In the genomic region with DNA sequence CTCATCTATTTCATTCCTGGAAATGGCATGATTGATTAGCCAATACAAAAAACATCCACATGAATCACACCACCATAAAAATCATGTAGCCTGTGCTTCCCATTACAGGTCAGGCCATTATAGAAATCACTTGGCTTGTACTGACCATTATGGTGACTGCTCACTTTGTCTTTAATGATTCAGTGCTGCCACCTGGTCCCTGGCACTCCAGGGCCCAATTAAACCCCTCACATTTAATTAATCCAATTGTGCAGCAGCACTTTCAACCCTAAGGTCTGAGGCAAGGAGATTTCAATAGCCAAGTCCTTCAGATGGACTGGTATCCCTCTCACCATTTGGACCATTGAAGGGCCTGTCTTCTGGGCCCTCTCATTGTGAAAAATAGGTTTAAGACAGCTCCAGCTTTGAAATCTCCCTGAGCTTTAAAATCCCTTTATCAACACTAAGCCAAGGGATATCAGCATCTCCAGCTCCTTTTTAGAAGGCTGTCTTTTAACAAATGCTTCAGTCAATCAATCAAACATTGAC, we compare ENCODE assay signal across 23 mouse cellular contexts.
A peak's percentile ranks its signal among the peaks of the same experiment; 100 is the strongest.
DNase-seq lines count a peak whose midpoint lies in the region; ATAC-seq lines count a peak whose summit lies in the region.
"Had no signal": no experiment of that assay in that cellular context is flagged by ENCODE, and none has a peak within 500 bp of the region (broad histone marks: within the 10 kb centered on the region; RNA-seq: fewer than 3 reads in every experiment).

No protein-coding gene starts in this region.

- no peaks in the 10 kb centered on the region for H3K36me3 ChIP-seq in midbrain, embryonic 11.5 days (ENCODE audit: control insufficient read depth, insufficient read depth, low read length)
- H3K36me3 ChIP-seq in midbrain, embryonic 13.5 days = no peaks in the 10 kb centered on the region
- no peaks in the 10 kb centered on the region for H3K36me3 ChIP-seq in neural tube, embryonic 12.5 days
- H3K36me3 ChIP-seq: embryonic facial prominence, embryonic 15.5 days; forebrain, embryonic 15.5 days; G1E; heart, embryonic 13.5 days; hindbrain, embryonic 13.5 days had no signal

- no peak overlapping the region for H3K27ac ChIP-seq in midbrain, embryonic 11.5 days (ENCODE audit: low read depth, low read length)
- H3K27ac ChIP-seq in midbrain, embryonic 13.5 days = no peak overlapping the region
- no peak overlapping the region for H3K27ac ChIP-seq in neural tube, embryonic 12.5 days
- H3K27ac ChIP-seq: embryonic facial prominence, embryonic 15.5 days; forebrain, embryonic 15.5 days; heart, embryonic 13.5 days; hindbrain, embryonic 13.5 days had no signal

- no peaks in the 10 kb centered on the region for H3K4me1 ChIP-seq in midbrain, embryonic 11.5 days (ENCODE audit: control insufficient read depth, insufficient read depth, low read length)
- no peaks in the 10 kb centered on the region for H3K4me1 ChIP-seq in midbrain, embryonic 13.5 days (replicated peaks)
- no peaks in the 10 kb centered on the region for H3K4me1 ChIP-seq in neural tube, embryonic 12.5 days
- H3K4me1 ChIP-seq: embryonic facial prominence, embryonic 15.5 days; forebrain, embryonic 15.5 days; heart, embryonic 13.5 days; hindbrain, embryonic 13.5 days had no signal

- no peak overlapping the region for H3K9ac ChIP-seq in midbrain, embryonic 11.5 days (ENCODE audit: low read length)
- H3K9ac ChIP-seq in midbrain, embryonic 13.5 days (replicated peaks) = no peak overlapping the region
- H3K9ac ChIP-seq in neural tube, embryonic 12.5 days = no peak overlapping the region
- H3K9ac ChIP-seq: embryonic facial prominence, embryonic 15.5 days; forebrain, embryonic 15.5 days; heart, embryonic 13.5 days; hindbrain, embryonic 13.5 days had no signal

- no peak overlapping the region for H3K4me3 ChIP-seq in midbrain, embryonic 11.5 days (ENCODE audit: low read depth, low read length)
- no peak overlapping the region for H3K4me3 ChIP-seq in midbrain, embryonic 13.5 days (replicated peaks)
- no peak overlapping the region for H3K4me3 ChIP-seq in neural tube, embryonic 12.5 days
- H3K4me3 ChIP-seq: embryonic facial prominence, embryonic 15.5 days; erythroblast, embryonic 14.5 days; forebrain, embryonic 15.5 days; heart, embryonic 13.5 days; hindbrain, embryonic 13.5 days had no signal

- no peak overlapping the region for H3K4me2 ChIP-seq in midbrain, embryonic 11.5 days
- H3K4me2 ChIP-seq in midbrain, embryonic 13.5 days (replicated peaks) = no peak overlapping the region
- H3K4me2 ChIP-seq in neural tube, embryonic 12.5 days (replicated peaks) = no peak overlapping the region
- H3K4me2 ChIP-seq: embryonic facial prominence, embryonic 15.5 days; forebrain, embryonic 15.5 days; heart, embryonic 13.5 days; hindbrain, embryonic 13.5 days had no signal

- ATAC-seq in midbrain, embryonic 11.5 days (ENCODE audit: low FRiP score) = peak; percentile 50; the same call in 1 of the 2 replicates
- no peak for ATAC-seq in midbrain, embryonic 13.5 days
- ATAC-seq in neural tube, embryonic 12.5 days (ENCODE audit: low FRiP score, low read depth) = peak; percentile 56; the same call in 1 of the 2 replicates
- ATAC-seq: CD4-positive, CD25-positive, alpha-beta regulatory T cell, adult 4 months; forebrain, embryonic 15.5 days had no signal

- peak; percentile 12 to 16 for DNase-seq in cerebellum, postnatal 10 days
- no peak for DNase-seq in cerebellum, adult 11 months
- DNase-seq in midbrain, embryonic 11.5 days (ENCODE audit: low spot score, missing footprints) = no peak
- no peak for DNase-seq in neural tube, embryonic 10.5 days (ENCODE audit: extremely low spot score, low spot score)
- DNase-seq in retina, postnatal 1 day = peak; percentile 45
- no peak for DNase-seq in layer of hippocampus, postnatal 36 days
- DNase-seq: adrenal gland, postnatal 10 days; B cell, adult 2 months; cerebellum, adult 2 months; cerebellum, postnatal 14 days; embryo, embryonic 11 days; gastrocnemius, postnatal 36 days; heart, adult 11 months; heart, postnatal 36 days had no signal

- no peaks in the 10 kb centered on the region for H3K9me3 ChIP-seq in midbrain, embryonic 11.5 days (ENCODE audit: control insufficient read depth, low read length)
- H3K9me3 ChIP-seq in midbrain, embryonic 13.5 days = no peaks in the 10 kb centered on the region
- no peaks in the 10 kb centered on the region for H3K9me3 ChIP-seq in neural tube, embryonic 12.5 days
- H3K9me3 ChIP-seq: embryonic facial prominence, embryonic 15.5 days; forebrain, embryonic 15.5 days; G1E; heart, embryonic 13.5 days; hindbrain, embryonic 13.5 days had no signal

- no peaks in the 10 kb centered on the region for H3K27me3 ChIP-seq in midbrain, embryonic 11.5 days (ENCODE audit: control insufficient read depth, insufficient read depth, low read length)
- H3K27me3 ChIP-seq in midbrain, embryonic 13.5 days = no peaks in the 10 kb centered on the region
- no peaks in the 10 kb centered on the region for H3K27me3 ChIP-seq in neural tube, embryonic 12.5 days (replicated peaks)
- H3K27me3 ChIP-seq: embryonic facial prominence, embryonic 15.5 days; forebrain, embryonic 15.5 days; heart, embryonic 13.5 days; hindbrain, embryonic 13.5 days had no signal

Comparison
In these comparisons a context has a peak if more than half of its experiments do, and no peak if none do; other contexts are left out.
1. DNase-seq: peak in cerebellum, postnatal 10 days (2 of 2) and retina, postnatal 1 day (single experiment); none in cerebellum, adult 11 months (single experiment), midbrain, embryonic 11.5 days (single experiment), neural tube, embryonic 10.5 days (single experiment) and layer of hippocampus, postnatal 36 days (0 of 2).